Mouse (Mus musculus) neural tube, embryonic 10.5 days (tissue): Measurements from ENCODE around the gene Srr.

Source experiments
- DNase-seq: peaks from one replicate; pipeline ENCODE4 v3.0.0-alpha.2; 2017; ENCODE audit warnings: low spot score; ENCODE audit errors: extremely low spot score

Gene Srr

DNA sequence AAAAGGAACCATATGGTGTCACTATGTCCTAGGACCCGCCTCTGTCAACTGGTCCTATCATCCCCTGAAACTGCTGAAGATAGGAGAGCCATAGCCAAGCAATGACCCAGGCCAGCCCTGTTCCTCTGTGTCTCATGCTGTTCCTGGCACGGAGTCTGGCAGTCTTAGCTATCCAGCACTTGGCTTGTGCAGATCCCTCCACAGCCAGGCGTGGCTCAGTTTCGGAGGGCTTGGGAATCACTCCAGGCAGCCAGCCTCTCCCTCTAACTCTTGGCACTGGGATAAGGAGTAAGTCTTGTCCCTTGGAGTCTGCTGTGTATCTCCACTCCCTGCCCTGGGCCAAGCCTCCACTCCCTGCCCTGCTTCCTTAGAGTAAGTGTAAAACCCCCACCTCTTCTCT is 59.1 kb downstream of the Srr start:
- DNase-seq = no peak

DNA sequence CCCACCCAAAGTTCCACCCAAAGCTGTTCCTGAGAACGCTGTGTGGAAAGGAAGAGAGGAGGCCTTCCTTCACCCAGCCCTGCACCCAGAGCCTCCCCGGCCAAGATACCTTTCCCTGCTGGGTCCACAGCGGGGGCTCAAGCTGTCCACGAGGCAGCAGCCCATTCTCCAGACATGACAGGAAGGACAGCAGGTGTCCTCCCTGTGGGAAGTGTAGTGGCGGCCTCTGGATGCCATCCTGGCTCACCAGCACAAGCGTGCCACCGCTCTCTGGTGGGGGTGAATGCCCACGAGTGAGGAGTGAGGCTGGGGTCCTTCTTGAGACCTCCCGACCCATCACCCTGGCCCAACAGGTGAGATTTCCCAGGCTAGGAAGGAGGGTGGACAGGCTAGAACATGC is 60.5 kb downstream of the Srr start:
- no peak for DNase-seq

- no peak for DNase-seq
Observed at GRCm38 (mm10) chr11:74864421-74864820, 61.3 kb downstream of the Srr start.

DNA sequence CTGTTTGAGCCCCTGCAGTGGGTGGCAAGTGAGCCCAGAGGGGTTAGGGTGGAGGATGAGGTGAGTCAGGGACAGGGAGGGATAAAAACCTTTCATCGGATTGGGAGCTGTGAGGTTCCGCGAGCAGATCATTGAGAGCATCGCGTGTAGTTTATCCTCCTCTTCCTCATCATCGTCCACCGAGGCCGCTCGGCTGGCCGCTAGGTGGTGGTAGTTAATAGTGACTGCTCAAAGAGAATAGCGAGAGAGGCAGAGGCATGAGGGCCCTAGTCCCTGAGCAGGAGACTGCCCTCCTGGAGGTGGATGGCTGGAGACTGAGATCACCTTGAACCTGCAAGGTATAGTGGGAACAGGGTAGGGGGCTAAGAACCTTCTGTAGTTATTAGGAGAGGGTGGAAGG is 62.3 kb downstream of the Srr start:
- DNase-seq = peak; percentile 31

- no peak for DNase-seq
Observed at GRCm38 (mm10) chr11:74862129-74862528, 63.6 kb downstream of the Srr start.

DNA sequence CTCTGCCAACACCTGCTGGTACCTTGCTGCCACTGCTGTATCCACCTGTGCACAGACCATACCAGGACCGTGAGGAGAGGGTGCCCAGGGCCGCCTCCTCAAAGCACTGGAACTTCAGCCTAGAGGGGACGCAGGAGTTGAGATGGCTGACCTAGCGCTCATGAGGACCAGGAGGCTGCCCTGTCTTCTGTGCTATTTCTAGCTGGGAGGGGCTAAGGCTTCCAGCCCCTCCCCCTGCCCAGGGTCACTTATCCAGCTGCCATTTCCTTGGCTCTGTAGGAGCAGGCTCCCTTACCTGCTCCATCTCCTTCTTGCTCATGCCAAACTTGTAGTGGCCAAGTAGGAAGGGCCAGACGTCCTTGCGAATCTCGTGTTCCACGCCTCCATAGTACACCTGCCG is 68.0 kb downstream of the Srr start:
- DNase-seq = no peak
